Mouse (Mus musculus) liver, embryonic 14.5 days (tissue): ENCODE results near the gene Fndc10.

Experiments
- CTCF ChIP-seq: IDR thresholded peaks from 2 replicates; pipeline ENCODE4 v1.5.1; 2016; ENCODE audit warnings: antibody characterized with exemption, low read depth, control low read depth
- EP300 ChIP-seq: IDR thresholded peaks from 2 replicates; pipeline ENCODE4 v1.6.1; 2016; ENCODE audit warnings: antibody characterized with exemption, low read depth

DNA sequence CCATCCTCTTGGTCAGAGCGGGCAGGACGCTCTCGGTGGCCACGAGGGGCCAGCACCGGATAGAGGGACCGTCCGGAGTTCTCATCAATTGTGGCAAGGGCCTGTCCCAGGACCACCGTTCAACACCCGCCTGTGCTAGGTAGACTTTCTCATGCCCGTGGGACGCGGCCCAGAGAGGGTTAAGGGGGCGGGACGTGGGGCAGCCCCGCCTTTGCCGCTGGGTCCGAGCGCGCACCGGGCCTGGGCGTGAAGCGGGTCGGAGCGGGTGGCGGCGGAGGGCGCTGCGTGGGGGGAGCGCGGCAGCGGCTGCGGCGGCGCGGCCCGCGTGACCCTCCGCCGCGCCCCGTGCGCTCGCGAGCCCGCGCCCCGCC is at the start of gene Fndc10:
- TF ChIP-seq CTCF: no peak
- TF ChIP-seq EP300: no peak
